Mouse (Mus musculus) limb, embryonic 14.5 days (tissue): ENCODE results near the gene Xpo6. TPM values are rescaled to one million over a fixed set of nuclear protein-coding genes. Genes with fewer than 3 reads are reported as not detected.

Experiments used
- ATAC-seq: fragments of 200-750 bp; cut with Nextera tagmentation; 2 replicates; pipeline ENCODE4 v1.8.0; 2017; ENCODE audit warnings: low read depth, moderate number of reproducible peaks, moderate TSS enrichment; ENCODE audit not compliant: low FRiP score
- DNase-seq: peaks from one replicate; pipeline ENCODE4 v3.0.0-alpha.2; 2015; ENCODE audit warnings: low spot score
- H3K27ac ChIP-seq: fragments of 300-500 bp; sonication (generic); replicated peaks from 2 replicates; pipeline ENCODE4 v1.5.1; 2014; ENCODE audit warnings: low read depth, mild to moderate bottlenecking, low read length, moderate library complexity, mixed read lengths
- H3K27me3 ChIP-seq: fragments of 300-500 bp; sonication (generic); 2 replicates; pipeline ENCODE4 v1.6.1; 2014; ENCODE audit warnings: low read length, mixed read lengths; ENCODE audit not compliant: control insufficient read depth, insufficient read depth
- H3K36me3 ChIP-seq: fragments of 300-500 bp; sonication (generic); 2 replicates; pipeline ENCODE4 v1.6.1; 2014; ENCODE audit warnings: mild to moderate bottlenecking, low read length, moderate library complexity, mixed read lengths; ENCODE audit not compliant: control insufficient read depth, insufficient read depth
- H3K4me1 ChIP-seq: fragments of 300-500 bp; sonication (generic); 2 replicates; pipeline ENCODE4 v1.6.1; 2014; ENCODE audit warnings: antibody characterized with exemption, low read length, mixed read lengths; ENCODE audit not compliant: control insufficient read depth, insufficient read depth
- H3K4me2 ChIP-seq: fragments of 300-500 bp; sonication (generic); replicated peaks from 2 replicates; pipeline ENCODE4 v1.6.1; 2014; ENCODE audit warnings: low read depth, mild to moderate bottlenecking, low read length, moderate library complexity; ENCODE audit not compliant: severe bottlenecking
- H3K4me3 ChIP-seq: fragments of 300-500 bp; sonication (generic); replicated peaks from 2 replicates; pipeline ENCODE4 v1.5.1; 2014; ENCODE audit warnings: low read length
- H3K9ac ChIP-seq: fragments of 300-500 bp; sonication (generic); 2 replicates; pipeline ENCODE4 v1.6.1; 2014; ENCODE audit warnings: mild to moderate bottlenecking, low read depth, low read length, moderate library complexity; ENCODE audit not compliant: severe bottlenecking
- H3K9me3 ChIP-seq: fragments of 300-500 bp; sonication (generic); 2 replicates; pipeline ENCODE4 v1.6.1; 2016; ENCODE audit warnings: low read length; ENCODE audit not compliant: control insufficient read depth
- POLR2A ChIP-seq: fragments of 200-500 bp; IDR thresholded peaks from 2 replicates; pipeline ENCODE4 v1.8.0; 2012; ENCODE audit warnings: inconsistent platforms, mild to moderate bottlenecking, moderate library complexity, borderline replicate concordance; ENCODE audit not compliant: insufficient read depth, insufficient read length; ENCODE audit errors: extremely low read depth
- WGBS: fragments of 180-500 bp; shearing (Covaris S2); extraction: QIAGEN DNeasy Blood & Tissue Kit; methylation state at CpG from one replicate; pipeline ENCODE4 v1.1.7; 2014; 5-methylcytosine and 5-hydroxymethylcytosine counted together
- polyA plus RNA-seq, 2 experiments: library from polyadenylated mRNA; depleted of rRNA in 1 of 2; stranded (reverse) in 1 of 2; unstranded in 1 of 2; fragments of >200 nt; fragmentation: Nextera tagmentation in 1 of 2; extraction: Ambion mirVana in 1 of 2; gene quantifications; 2 replicates each; pipeline versions ENCODE4 v1.2.1 to v1.2.3; 2012 to 2014

Gene Xpo6
- polyA plus RNA-seq, 2 experiments = 63.2 to 202 TPM

DNA sequence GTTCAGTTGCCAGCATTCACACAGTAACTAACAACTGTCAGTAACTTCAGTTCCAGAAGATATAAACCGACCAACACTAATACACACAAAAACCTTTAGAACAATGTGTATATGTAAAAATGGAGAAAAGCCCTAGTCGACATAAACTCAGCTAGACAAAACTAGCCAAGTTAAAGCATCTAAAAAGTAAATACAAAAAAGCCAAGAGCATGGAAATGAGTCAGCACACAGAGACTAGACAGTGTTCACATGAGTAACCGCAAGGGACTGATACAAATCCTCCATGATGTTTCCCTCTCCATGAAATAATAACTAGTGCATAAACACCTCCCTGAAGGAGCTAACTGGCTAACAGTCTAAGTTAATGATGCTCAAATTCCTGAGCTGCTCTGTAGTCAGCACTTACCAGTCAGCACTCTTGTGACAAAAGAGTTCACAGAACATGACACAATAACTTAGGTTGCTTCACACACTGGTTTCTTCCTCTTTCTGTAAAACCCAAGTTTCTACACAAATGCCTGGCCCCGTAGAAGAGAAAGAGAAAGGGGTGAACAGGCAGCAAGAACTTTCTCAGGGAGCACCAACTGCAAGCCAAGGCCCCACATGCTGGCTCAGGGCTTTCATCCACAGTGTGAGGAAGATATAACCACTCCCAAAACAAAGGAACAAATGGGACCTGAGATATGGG, 65.5 kb downstream of the Xpo6 start:
- Histone ChIP-seq H3K4me3 (no peak overlapping the region), H3K4me2 (no peak overlapping the region), H3K4me1 (no peaks in the 10 kb centered on the region), H3K27me3 (no peaks in the 10 kb centered on the region), H3K27ac (no peak overlapping the region), H3K9me3 (no peaks in the 10 kb centered on the region), H3K9ac (no peak overlapping the region), H3K36me3 (peaks cover 65% of the 10 kb centered on the region)
- ATAC-seq (no peak), DNase-seq (no peak)
- TF ChIP-seq POLR2A = no peak
- WGBS = 90% methylated on average over 4 of the region's 4 CpGs

DNA sequence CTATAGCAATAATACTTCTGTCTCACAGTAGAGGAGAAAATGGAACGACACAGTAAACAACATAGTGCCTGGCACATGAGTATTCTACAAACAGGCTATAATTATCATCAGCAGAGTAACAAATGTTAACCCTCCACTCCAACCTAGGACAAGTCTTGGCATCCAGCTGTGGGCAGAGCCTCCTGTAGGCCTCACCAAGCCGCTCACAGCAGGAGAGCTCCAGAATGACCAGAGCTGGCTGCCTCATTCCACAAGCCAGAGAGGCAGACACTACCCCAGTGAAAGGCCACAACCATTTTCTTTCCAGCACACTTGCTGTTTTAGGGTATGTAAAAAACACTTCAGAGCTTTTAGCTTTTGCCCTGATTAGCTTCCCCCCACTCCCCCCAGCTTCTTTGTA, 72.6 kb downstream of the Xpo6 start:
- H3K4me2 ChIP-seq = no peak overlapping the region
- TF ChIP-seq POLR2A = no peak
- peaks cover 76% of the 10 kb centered on the region for H3K36me3 ChIP-seq
- H3K9me3 ChIP-seq = no peaks in the 10 kb centered on the region
- no peak overlapping the region for H3K9ac ChIP-seq
- 88% methylated on average over 2 of the region's 2 CpGs for WGBS
- H3K27ac ChIP-seq = no peak overlapping the region
- DNase-seq (no peak), ATAC-seq (no peak)
- H3K27me3 ChIP-seq = no peaks in the 10 kb centered on the region
- H3K4me1 ChIP-seq = no peaks in the 10 kb centered on the region
- H3K4me3 ChIP-seq = no peak overlapping the region

DNA sequence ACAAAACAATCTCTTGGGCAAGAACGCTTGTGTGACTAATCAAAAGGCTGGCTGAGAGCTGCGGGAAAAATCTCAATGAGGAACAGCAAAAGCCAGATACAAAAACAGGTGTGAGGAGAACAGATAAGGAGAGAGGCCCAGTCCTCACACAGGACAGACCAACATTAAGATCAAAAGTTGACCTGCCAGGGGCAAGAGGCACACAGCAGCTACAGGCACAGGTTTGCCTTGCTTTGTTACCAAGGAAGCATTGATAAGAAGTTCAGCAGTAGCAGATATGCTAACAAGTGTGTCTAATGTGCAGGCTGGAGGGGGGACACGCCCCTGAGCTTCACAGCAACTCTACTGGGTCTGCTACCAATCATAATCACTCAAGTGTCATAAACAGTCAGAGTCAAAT, 73.8 kb downstream of the Xpo6 start:
- no peak overlapping the region for H3K4me3 ChIP-seq
- H3K36me3 ChIP-seq = peaks cover 74% of the 10 kb centered on the region

DNA sequence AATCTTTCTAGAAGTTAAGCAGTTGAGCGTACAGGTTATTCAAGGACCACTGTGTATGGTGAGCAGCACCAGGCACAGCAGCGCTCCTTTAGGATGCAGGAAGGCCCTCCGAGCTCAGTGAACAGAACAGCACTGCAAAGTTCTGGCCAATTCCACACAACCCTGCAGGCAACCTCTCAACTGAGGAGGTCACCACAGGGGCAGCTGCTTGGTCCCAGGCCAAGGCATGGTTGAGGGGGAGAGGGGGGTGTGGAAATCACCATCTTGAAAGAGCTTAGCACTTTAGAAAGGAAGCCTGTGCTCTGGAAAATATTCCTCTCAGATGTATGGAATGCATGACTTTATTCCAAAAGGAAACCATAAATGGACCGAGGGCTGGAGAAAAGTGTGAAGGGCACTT, 78.8 kb downstream of the Xpo6 start:
- DNase-seq = peak; percentile 49

More for the DNA sequence above, 73.8 kb downstream of the Xpo6 start:
- 79% methylated on average over 3 of the region's 3 CpGs for WGBS
- Histone ChIP-seq H3K9ac (no peak overlapping the region), H3K4me1 (no peaks in the 10 kb centered on the region), H3K27me3 (no peaks in the 10 kb centered on the region), H3K27ac (no peak overlapping the region), H3K9me3 (no peaks in the 10 kb centered on the region), H3K4me2 (no peak overlapping the region)
- no peak for TF ChIP-seq POLR2A
- DNase-seq (no peak), ATAC-seq (no peak)

DNA sequence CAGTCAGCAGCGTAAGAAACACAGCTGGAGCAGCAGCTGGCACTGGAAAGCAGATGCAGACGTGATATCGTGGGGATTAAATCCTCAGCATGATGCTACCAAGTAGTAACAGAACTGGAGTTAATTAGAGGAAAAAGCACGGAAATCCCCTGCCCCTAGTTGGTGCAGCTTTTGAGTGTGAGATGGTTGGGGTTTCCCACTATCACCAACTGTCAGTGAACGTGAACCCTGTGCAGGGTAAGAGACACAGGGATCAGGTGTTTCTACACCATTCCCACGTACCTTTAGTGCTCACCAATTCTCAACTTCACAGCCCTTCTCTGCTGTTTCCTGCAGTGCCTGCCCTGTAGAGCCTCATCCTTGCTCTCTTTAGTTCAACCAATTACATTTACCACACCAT, 80.5 kb downstream of the Xpo6 start:
- DNase-seq (no peak), ATAC-seq (no peak)
- no peak overlapping the region for H3K4me3 ChIP-seq
- no peaks in the 10 kb centered on the region for H3K27me3 ChIP-seq
- H3K4me2 ChIP-seq = no peak overlapping the region
- no peaks in the 10 kb centered on the region for H3K9me3 ChIP-seq
- no peak overlapping the region for H3K9ac ChIP-seq
- no peak overlapping the region for H3K27ac ChIP-seq
- WGBS = 63% methylated on average over 6 of the region's 6 CpGs
- H3K4me1 ChIP-seq = no peaks in the 10 kb centered on the region
- peaks cover 76% of the 10 kb centered on the region for H3K36me3 ChIP-seq
- no peak for TF ChIP-seq POLR2A

More for the DNA sequence above, 78.8 kb downstream of the Xpo6 start:
- ATAC-seq = peak; percentile 47
- H3K9me3 ChIP-seq = no peaks in the 10 kb centered on the region
- no peak overlapping the region for H3K4me3 ChIP-seq
- no peaks in the 10 kb centered on the region for H3K4me1 ChIP-seq
- 69% methylated on average over 4 of the region's 4 CpGs for WGBS
- H3K36me3 ChIP-seq = peaks cover 71% of the 10 kb centered on the region
- H3K4me2 ChIP-seq = no peak overlapping the region
- no peaks in the 10 kb centered on the region for H3K27me3 ChIP-seq
- H3K9ac ChIP-seq = no peak overlapping the region
- TF ChIP-seq POLR2A = no peak
- no peak overlapping the region for H3K27ac ChIP-seq

DNA sequence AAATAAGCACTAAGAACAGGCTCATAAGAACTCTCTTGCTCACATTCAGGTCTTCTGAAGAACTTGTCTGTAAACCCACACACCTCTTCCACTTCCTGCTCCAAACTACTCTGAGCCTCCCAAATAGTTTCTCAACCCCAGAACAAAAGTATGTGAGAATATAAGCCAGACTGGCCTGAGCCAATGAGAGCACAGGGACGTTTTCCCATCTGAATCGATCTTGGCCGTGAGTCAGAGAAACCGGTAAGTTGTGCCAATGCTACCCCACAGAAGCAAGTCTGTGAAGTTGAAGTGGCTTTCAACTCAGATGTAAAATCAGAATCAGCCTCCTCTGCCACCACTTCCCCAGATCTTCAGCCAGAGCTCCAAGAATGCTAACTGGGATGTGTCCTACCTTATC, 87.0 kb downstream of the Xpo6 start:
- H3K4me1 ChIP-seq = no peaks in the 10 kb centered on the region
- peak; percentile 37 for DNase-seq
- H3K27ac ChIP-seq = no peak overlapping the region
- 70% methylated on average over 4 of the region's 4 CpGs for WGBS
- H3K36me3 ChIP-seq = peaks cover 72% of the 10 kb centered on the region
- H3K4me2 ChIP-seq = no peak overlapping the region
- H3K9me3 ChIP-seq = no peaks in the 10 kb centered on the region
- ATAC-seq = 0 out of 2 replicates have a peak, but pooled peaks have one; percentile 37
- no peaks in the 10 kb centered on the region for H3K27me3 ChIP-seq
- no peak overlapping the region for H3K9ac ChIP-seq
- no peak for TF ChIP-seq POLR2A
- H3K4me3 ChIP-seq = no peak overlapping the region
